Mouse (Mus musculus) ES-Bruce4 (cell line): Measurements from ENCODE around the gene Asic1.

ENCODE experiments used
- CTCF ChIP-seq: IDR thresholded peaks from one replicate; pipeline ENCODE4 v1.8.1; 2011; ENCODE audit warnings: low read depth, low read length
- POLR2A ChIP-seq: IDR thresholded peaks from one replicate; pipeline ENCODE4 v1.8.1; 2011; ENCODE audit warnings: low read length; ENCODE audit not compliant: insufficient read depth

DNA sequence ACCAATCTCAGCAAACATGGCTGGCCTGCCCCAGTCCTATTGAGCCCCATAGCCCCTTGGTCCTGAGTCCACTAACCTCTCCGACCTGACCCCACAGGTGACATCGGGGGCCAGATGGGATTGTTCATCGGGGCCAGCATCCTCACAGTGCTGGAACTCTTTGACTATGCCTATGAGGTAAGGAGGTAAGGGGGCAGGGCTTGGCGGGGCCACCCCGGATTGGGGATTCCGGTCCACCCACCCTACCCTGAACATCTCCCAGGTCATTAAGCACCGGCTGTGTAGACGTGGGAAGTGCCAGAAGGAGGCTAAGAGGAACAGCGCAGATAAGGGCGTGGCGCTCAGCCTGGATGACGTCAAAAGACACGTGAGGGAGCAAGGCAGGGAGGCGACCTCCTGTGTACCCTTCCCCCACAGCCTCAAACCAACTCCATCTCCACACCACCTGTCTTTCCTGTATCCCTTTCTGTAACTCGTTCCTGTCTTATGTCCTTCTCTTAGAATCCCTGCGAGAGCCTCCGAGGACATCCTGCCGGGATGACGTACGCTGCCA is 28.4 kb downstream of the Asic1 start:
- no peak for TF ChIP-seq POLR2A
- no peak for TF ChIP-seq CTCF
